Mouse (Mus musculus) embryonic facial prominence, embryonic 15.5 days (tissue): ENCODE measurements around the gene Ebp. TPM values are rescaled to one million over a fixed set of nuclear protein-coding genes. Genes with fewer than 3 reads are reported as not detected.

ENCODE experiments used
- ATAC-seq: fragments of 200-750 bp; cut with Nextera tagmentation; 2 replicates; pipeline ENCODE4 v1.8.0; 2017; ENCODE audit warnings: low read depth, moderate TSS enrichment; ENCODE audit not compliant: insufficient number of reproducible peaks, low FRiP score, low TSS enrichment
- H3K27ac ChIP-seq: fragments of 300-500 bp; sonication (generic); replicated peaks from 2 replicates; pipeline ENCODE4 v1.5.1; 2015; ENCODE audit warnings: mild to moderate bottlenecking, inconsistent platforms
- H3K27me3 ChIP-seq: fragments of 300-500 bp; sonication (generic); 2 replicates; pipeline ENCODE4 v1.6.1; 2015; ENCODE audit warnings: inconsistent platforms
- H3K36me3 ChIP-seq: fragments of 300-500 bp; sonication (generic); 2 replicates; pipeline ENCODE4 v1.6.1; 2015; ENCODE audit warnings: mild to moderate bottlenecking, inconsistent platforms
- H3K4me1 ChIP-seq: fragments of 300-500 bp; sonication (generic); 2 replicates; pipeline ENCODE4 v1.6.1; 2015; ENCODE audit warnings: inconsistent platforms
- H3K4me2 ChIP-seq: fragments of 300-500 bp; sonication (generic); replicated peaks from 2 replicates; pipeline ENCODE4 v1.6.1; 2015; ENCODE audit warnings: mild to moderate bottlenecking, inconsistent platforms
- H3K4me3 ChIP-seq: fragments of 300-500 bp; sonication (generic); replicated peaks from 2 replicates; pipeline ENCODE4 v1.5.1; 2015; ENCODE audit warnings: mild to moderate bottlenecking, inconsistent platforms
- H3K9ac ChIP-seq: fragments of 300-500 bp; sonication (generic); 2 replicates; pipeline ENCODE4 v1.6.1; 2015; ENCODE audit warnings: inconsistent platforms
- H3K9me3 ChIP-seq: fragments of 300-500 bp; sonication (generic); replicated peaks from 2 replicates; pipeline ENCODE4 v1.6.1; 2016; ENCODE audit warnings: inconsistent platforms
- WGBS: fragments of 180-500 bp; shearing (Covaris S2); methylation state at CpG from one replicate; pipeline ENCODE4 v1.1.7; 2015; 5-methylcytosine and 5-hydroxymethylcytosine counted together
- polyA plus RNA-seq: library from polyadenylated mRNA; unstranded; fragments of >200 nt; fragmentation: Nextera tagmentation; extraction: Ambion mirVana; gene quantifications from 2 replicates; pipeline ENCODE4 v1.2.1, GENCODE M21; 2015

Gene Ebp
- polyA plus RNA-seq, 1 experiment from 2014 or later, result 48.6 TPM

DNA sequence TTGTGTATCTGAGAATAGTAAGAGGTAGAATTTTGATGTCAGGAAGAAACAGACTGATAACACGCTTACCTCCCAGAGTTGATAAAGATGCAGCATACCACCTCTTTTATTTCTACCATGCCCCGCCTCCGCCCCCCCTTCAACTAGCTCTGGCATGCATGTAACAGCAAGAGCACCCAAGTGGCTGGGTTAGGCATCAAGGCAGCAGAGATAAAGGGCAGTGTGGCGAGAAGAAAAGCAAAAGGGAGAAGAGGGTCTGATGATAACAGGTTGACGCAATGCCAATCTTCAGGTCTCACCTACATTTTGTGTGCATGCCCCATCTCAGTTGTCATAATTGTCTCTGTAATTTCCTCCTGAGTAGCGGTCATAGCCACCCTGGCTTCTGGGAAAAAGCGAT lies 50.4 kb downstream of the Ebp start:
- Histone ChIP-seq H3K4me2 (no peak overlapping the region), H3K4me1 (peaks cover 8% of the 10 kb centered on the region), H3K27me3 (no peaks in the 10 kb centered on the region), H3K27ac (no peak overlapping the region), H3K9ac (no peak overlapping the region), H3K4me3 (no peak overlapping the region), H3K36me3 (peaks cover 12% of the 10 kb centered on the region; the same call in 1 of the 2 replicates), H3K9me3 (no peaks in the 10 kb centered on the region)
- WGBS, result 78% methylated on average over 7 of the region's 7 CpGs
- ATAC-seq, result no peak

DNA sequence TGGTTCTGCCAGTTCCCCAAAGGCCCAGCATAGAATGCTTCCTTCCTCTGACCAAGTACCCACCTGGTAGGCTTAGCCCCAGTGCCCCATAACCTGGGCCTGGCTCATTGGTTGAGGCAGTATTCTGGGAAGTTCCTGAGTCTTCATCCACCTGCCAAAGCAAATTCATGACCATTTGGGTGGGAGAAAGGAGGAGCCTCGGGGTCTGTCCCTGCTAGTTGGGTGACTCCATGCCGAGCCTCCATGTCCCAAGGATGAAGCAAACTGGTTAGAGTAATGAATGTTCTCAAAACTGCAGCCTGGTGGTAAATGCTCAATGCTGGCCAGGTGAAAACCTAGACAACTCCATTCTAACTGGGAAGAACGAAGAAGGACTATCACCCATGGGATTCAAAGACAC lies 52.3 kb downstream of the Ebp start:
- Histone ChIP-seq H3K4me2 (no peak overlapping the region), H3K9me3 (no peaks in the 10 kb centered on the region), H3K4me1 (peaks cover 8% of the 10 kb centered on the region), H3K36me3 (peaks cover 12% of the 10 kb centered on the region; the same call in 1 of the 2 replicates), H3K27me3 (no peaks in the 10 kb centered on the region), H3K27ac (no peak overlapping the region), H3K9ac (no peak overlapping the region), H3K4me3 (no peak overlapping the region)
- WGBS, result 70% methylated on average over 3 of the region's 3 CpGs
- no peak for ATAC-seq

DNA sequence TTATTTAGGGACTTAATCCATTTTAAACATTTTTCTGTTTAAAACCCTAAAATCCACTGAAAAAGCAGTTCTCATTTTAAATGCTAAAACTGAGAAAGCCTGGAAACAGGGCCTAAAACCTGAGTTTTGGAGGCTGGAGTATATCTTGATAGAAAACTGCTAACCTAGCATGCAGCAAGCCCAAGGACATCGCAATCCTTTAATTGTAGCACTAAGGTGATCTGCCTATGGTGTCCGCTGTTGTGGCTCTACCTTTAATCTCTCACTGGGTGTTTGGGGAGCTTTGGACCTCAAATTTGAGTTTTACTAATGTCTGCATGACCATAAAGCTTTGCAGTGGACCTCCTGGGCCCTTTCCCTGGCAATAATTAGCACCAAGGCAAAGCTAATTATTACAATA lies 52.9 kb downstream of the Ebp start:
- Histone ChIP-seq H3K4me1 (peaks cover 8% of the 10 kb centered on the region), H3K27me3 (no peaks in the 10 kb centered on the region), H3K36me3 (peaks cover 12% of the 10 kb centered on the region; the same call in 1 of the 2 replicates), H3K27ac (no peak overlapping the region), H3K4me3 (no peak overlapping the region), H3K4me2 (no peak overlapping the region), H3K9ac (no peak overlapping the region), H3K9me3 (no peaks in the 10 kb centered on the region)
- 94% methylated on average over 2 of the region's 2 CpGs for WGBS
- no peak for ATAC-seq

DNA sequence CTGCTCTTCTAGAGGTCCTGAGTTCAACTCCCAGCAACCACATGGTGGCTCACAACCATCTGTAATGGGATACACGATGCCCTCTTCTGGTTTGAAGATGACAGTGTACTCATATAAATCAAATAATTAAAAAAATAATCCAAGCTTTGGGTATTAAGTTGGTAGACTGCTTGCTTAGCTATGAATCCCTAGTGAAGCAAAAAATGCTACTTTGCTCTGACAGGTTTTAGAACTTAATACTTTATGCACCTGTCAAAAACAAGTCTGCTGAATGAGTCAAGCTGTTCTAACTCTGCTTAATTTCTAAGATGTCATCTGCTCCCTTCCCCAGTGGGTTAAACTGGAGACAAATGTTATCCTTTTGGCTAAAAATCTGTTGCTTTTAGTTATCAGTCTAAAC lies 53.8 kb downstream of the Ebp start:
- H3K9me3 ChIP-seq, result no peaks in the 10 kb centered on the region
- no peak for ATAC-seq
- 52% methylated on average over 1 of the region's 1 CpGs for WGBS
- peaks cover 7% of the 10 kb centered on the region for H3K4me1 ChIP-seq
- H3K4me3 ChIP-seq, result no peak overlapping the region
- H3K36me3 ChIP-seq, result peaks cover 12% of the 10 kb centered on the region; the same call in 1 of the 2 replicates
- no peak overlapping the region for H3K4me2 ChIP-seq
- H3K9ac ChIP-seq, result no peak overlapping the region
- no peak overlapping the region for H3K27ac ChIP-seq
- no peaks in the 10 kb centered on the region for H3K27me3 ChIP-seq

DNA sequence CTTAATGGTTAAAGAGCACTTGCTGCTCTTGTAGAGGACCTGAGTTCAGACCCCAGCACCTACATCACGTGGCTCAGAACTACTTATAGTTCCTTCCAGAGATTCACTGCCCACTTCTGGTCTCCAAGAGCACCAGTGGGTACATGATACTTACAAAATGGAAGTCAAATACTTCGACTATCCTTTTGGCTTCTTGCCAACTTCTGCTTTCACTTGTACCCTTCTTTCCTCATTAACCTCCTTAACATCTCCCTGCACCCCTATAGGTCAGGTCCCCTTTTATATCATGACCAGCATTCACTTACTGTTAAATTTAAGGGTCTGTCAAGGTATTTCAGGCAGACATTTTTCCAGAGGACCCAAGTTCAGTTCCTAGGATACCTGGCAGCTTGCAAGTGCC lies 57.4 kb downstream of the Ebp start:
- Histone ChIP-seq H3K36me3 (peaks cover 1% of the 10 kb centered on the region; the same call in 1 of the 2 replicates), H3K4me1 (no peaks in the 10 kb centered on the region), H3K27me3 (no peaks in the 10 kb centered on the region), H3K4me2 (no peak overlapping the region), H3K4me3 (no peak overlapping the region), H3K9ac (no peak overlapping the region), H3K27ac (no peak overlapping the region), H3K9me3 (no peaks in the 10 kb centered on the region)
- no peak for ATAC-seq
- 34% methylated on average over 2 of the region's 2 CpGs for WGBS

Other genes starting within 250 kb of the Ebp start
- gene Hdac6, start 245.6 kb downstream of the Ebp start, polyA plus RNA-seq, result 26.3 and 27.5 TPM in 2 replicates
- 1.7 and 1.9 TPM in 2 replicates for gene Gata1, start 215.4 kb downstream of the Ebp start, polyA plus RNA-seq
- not detected in 2 replicates for gene Glod5, start 175.0 kb downstream of the Ebp start, polyA plus RNA-seq
- 45.5 and 51.5 TPM in 2 replicates for gene Suv39h1, start 118.8 kb downstream of the Ebp start, polyA plus RNA-seq
- gene Was, start 103.0 kb downstream of the Ebp start, polyA plus RNA-seq, result 0.71 and 0.91 TPM in 2 replicates
- gene Wdr13, start 60.6 kb downstream of the Ebp start, polyA plus RNA-seq, result 28.1 and 30.7 TPM in 2 replicates
- 390 and 425 TPM in 2 replicates for gene Rbm3, start 47.6 kb downstream of the Ebp start, polyA plus RNA-seq
- 13.3 and 17.0 TPM in 2 replicates for gene Tbc1d25, start 17.3 kb downstream of the Ebp start, polyA plus RNA-seq
- 10.5 and 11.7 TPM in 2 replicates for gene Porcn, start 13.0 kb upstream of the Ebp start, polyA plus RNA-seq
- gene Ftsj1, start 58.9 kb upstream of the Ebp start, polyA plus RNA-seq, result 38.3 and 40.6 TPM in 2 replicates
- 0.18 and 0.64 TPM in 2 replicates for gene Slc38a5, start 77.6 kb upstream of the Ebp start, polyA plus RNA-seq
- not detected in 2 replicates for gene Ssxb10, start 133.9 kb upstream of the Ebp start, polyA plus RNA-seq
- gene Ssxb9, start 173.5 kb upstream of the Ebp start, polyA plus RNA-seq, result not detected in 2 replicates
- not detected in 2 replicates for gene Ssxb1, start 219.8 kb upstream of the Ebp start, polyA plus RNA-seq